Mouse (Mus musculus): ENCODE measurements around the gene Ctsd.
"Not testable (repeated sequence)": the region's sequence is repeated elsewhere in the genome, so short reads cannot be mapped to it uniquely, and the experiment has no call there.

Gene Ctsd

DNA sequence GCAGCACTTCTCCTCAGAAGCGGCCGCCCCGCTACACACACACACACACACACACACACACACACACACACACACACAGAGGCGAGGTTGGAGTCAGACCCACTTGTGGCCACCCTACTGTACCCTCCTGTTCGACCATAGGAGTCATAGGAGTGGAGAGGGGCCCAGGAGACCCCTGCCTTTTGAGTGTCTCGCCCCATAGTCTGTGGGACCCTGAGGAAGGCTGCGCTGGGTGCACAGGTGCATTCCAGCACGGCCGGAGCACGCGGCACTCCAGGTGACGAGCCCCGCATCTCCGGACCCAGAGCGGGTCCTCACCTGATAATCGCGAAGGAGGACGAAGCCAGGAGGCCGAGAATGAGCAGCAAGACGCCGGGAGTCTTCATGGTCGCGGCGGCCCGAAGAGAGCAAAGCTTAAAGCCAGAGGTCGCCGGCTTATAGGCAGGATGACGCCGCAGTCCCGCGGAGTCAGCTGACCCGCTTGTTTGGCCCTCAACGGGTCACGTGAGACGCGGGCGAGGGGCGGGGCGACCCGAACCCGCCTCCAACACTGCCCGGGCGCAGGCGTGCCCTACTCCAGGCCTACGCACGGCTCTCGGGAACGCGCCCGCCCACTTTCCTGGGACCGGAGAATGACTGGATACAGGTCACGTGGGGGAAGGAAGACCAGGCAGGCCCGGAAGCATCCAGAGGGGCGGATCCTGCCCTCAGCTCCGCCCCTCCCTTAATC, at the start of gene Ctsd:
Ctsd (minus strand) TSS at position 620 of the 730 bp plus-strand sequence.
- peak; percentile 98 to 99 for DNase-seq

GRCm38 (mm10) chr7:142437324-142437723, 49.5 kb upstream of the Ctsd start:
- DNase-seq = peak; percentile 69 to 76

DNA sequence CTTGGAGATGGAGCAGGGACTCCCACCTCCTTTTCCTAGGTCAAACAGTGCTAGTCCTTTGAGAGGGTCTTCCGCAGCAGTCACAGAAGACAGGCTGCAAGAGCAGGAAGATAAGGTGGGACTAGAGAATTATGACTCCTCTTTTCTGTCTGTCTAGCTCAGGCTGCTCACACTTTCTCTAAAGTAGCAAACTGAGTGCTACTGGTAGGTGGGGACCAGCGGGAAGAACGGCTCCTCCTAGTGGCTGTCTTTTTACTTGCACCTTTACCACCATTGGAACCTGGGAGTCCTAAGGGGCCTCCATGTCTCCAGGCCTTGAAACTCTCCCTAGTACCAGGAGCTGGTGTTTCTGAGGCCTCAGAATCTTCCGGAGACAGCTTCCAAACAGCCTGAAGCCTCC, 47.7 kb upstream of the Ctsd start:
- DNase-seq = peak; percentile 43 to 79

DNA sequence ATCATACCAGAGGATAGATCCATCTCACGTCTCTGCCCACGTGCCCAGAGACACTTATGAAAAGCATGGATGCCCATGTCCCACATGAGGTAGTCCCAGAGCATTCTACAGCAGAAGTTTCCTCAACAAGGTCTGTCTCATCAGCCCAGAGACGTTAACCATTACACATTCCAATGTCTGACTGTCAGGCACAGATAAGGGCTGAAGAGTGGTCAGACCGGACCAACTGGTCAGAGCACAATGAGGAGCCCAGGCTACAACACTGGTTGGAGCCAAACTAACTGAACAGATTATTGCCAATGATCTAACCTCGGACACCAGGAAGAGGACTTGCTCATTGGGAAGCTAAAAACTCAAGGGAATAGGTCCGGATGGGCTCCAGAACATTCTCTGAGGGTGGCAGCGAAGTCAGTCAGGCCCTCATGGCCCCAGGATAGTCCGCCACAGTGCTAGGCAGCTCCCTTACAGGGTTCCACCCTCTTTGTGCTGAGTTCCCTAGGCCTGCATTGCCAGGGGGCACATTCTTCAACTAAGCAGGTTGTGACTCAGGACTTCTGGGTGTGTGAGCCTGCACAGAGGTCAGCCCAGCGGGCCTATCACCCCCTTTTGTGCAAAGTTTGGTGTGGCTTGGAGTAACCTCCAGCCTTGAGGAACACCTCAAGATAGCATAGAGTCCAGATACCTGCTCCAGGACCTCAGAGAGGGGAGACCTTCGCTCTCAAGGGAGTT, 46.5 kb upstream of the Ctsd start, which contains the start of gene Syt8:
Syt8 (plus strand) TSS at position 714 of the 729 bp plus-strand sequence.
- peak in 1 of 2 experiments; percentile 55 for DNase-seq

DNA sequence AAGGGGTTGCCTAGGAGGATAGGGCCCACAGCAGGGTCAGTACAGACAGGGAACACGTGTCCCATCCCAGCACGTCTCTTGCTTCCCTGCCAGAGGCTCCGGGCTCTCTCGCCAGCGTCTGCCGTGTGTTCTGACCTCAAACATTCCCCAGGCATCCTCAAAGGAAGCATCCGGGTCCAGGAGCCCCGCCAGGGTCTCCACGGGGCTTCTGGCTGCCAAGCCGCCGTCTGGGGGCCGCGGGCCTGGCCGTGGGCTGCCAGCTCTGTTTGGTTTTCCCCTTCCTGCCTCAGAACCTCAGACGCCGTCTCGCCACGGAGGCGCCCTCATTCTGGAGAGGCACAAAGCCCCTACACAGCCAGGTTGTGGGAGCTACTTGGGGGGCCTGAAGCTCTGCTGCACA, 45.8 kb upstream of the Ctsd start:
- DNase-seq = peak in 1 of 2 experiments; percentile 43

DNA sequence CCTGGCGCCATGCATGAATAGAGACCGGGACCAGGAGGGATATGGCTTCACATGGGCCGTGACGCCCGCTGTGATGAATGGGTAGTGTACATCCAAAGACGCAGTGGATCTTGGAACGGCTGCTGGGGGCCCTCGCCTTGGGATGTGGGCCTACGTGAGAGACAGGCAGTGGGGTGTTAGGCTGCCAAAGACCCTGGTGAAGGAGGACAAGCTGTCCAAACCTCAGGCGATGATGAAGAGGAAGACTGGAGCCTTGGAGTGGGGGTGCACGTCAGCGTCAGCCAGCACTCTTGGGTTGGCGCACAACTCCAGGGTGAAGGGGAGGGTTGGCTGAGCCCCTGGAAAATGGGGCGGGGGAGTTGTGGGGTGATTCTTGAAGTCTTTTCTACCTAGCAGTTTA, 43.3 kb upstream of the Ctsd start:
- DNase-seq = peak; percentile 50 to 76

DNA sequence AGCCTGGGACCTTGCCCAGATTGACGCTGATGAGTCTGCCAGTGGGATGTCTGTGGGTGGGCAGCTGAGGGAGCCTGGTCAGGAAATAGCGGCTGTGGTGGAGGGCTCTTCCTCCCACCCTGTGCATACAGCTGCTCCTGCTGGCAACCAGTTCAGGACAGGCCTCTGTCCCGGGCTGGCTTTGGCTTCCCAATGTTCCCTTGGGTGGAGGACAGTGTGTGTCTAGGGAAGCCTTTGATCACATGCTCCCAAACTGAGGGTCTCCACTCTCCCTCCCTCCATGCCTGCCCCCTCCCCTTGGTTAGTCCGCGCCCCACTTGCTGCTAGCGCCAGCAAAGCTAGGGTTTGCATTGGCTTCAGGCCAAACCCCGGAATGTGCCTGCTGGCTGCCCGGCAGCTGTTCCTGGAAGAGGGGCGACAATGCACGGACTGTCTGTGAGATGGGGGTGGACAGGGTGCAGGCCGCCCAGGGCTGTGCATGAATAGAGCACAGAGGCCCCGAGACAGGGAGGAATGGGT, 42.4 kb upstream of the Ctsd start:
- DNase-seq = peak; percentile 78 to 85

DNA sequence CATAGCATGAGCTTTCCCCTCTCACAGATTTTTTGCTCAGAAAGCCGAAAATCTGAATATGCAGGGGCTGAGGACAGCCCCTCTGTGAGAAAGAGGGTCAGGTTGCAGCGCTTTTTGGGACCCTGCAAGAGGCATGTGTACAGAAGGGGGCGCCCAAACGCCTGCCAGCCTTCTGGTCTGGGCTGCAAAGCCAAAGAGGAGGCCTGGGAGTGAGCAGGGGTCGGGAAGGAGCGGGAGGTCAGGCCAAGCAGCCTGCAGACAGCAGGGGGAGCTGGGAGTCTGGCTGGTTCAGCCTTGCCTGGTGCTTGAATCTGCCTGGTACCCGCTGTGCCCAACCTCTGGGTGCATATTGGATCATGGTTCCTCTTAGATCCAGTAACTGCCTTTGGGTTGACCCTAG, 40.4 kb upstream of the Ctsd start:
- peak; percentile 64 to 66 for DNase-seq

DNA sequence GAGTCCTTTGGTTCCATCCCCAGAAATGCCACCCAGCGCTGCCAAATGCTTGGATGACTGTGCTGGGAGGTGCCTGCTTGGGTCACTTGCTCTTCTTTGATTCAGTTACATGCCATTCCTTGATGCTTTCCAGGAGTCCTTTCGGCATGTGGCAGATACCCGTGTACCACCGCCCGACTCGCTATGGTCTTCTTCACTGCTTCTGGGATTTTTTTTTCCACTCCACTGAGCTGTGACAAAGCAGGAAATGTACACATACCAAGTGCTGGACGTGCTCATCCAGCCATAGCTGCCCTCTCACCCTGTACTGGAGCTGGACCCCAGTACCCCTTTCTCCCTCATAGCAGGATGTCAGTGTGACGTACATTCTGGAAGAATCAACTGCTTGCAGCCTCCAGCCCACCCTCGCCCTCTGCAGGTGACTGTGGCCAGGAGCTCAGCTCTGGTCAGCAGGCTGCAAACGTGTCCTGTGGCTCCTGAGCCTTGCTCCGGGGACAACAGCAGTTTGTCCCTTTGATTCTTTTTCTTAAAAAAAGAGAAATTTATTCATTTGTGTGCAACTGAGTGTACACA, 37.9 kb upstream of the Ctsd start:
- no peak for DNase-seq

- no peak for DNase-seq
Observed at GRCm38 (mm10) chr7:142421826-142422225, 34.0 kb upstream of the Ctsd start.

DNA sequence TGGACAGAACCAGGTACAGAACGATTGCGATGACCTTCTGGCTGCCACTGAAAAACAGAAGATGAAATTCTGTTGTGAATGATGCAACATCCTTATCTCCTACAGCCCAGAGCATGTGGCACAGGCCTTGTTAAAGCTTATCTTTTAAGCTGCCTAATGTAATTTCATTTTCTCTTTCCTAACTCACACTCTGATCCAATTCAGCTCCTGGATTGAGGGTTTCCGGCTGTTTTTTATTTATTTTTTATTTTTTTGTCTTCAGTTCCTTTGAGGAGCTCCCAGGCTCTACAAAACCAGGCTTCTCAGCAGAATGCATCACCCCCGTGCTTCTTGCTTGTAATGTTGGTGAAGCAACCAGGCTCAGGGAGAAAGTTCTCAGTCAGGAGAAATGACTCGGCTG, 32.0 kb upstream of the Ctsd start:
- no peak for DNase-seq

- no peak for DNase-seq
Observed at GRCm38 (mm10) chr7:142418679-142419078, 30.8 kb upstream of the Ctsd start.

DNA sequence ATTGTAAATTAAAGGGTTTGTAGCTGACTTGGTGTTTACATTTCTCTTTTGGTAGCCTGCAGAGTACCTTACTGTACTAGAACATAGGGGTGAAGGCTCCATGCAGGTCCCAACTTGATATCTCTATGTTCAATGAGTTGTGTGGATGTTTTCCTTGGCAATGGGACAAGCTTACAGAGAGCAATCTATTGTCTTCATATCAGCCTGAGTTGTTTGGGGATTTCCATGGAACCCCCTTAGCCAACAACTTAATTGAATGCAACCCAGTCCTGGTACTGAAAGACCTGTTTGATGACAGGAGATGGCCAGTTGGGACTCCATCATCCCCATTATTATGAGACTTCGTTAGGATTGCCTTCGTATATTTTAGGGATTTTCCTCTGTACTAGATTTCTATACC, 30.2 kb upstream of the Ctsd start:
- no peak for DNase-seq

- DNase-seq = no peak
Observed at GRCm38 (mm10) chr7:142416225-142416624, 28.4 kb upstream of the Ctsd start.

DNA sequence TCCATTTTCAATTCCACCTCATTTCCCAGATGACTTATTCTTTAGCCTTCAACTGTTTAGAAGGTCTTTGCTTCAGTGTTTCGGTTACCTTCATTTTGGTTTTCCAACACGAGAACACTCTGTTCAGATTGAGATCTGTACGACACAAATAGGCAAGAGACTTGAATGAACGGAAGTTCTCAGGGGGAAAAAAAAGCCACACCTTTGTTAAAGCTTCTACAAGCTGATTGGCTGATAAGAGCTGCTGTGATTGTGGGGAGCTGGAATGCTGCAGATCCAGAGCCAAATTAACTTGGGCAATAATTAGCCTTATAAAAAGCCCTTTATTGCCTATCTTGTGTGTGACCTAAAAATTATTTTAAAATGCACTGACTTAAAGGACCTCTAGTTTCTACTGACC, 27.5 kb upstream of the Ctsd start:
- DNase-seq = no peak

- DNase-seq = no peak
Observed at GRCm38 (mm10) chr7:142413285-142413684, 25.4 kb upstream of the Ctsd start.

DNA sequence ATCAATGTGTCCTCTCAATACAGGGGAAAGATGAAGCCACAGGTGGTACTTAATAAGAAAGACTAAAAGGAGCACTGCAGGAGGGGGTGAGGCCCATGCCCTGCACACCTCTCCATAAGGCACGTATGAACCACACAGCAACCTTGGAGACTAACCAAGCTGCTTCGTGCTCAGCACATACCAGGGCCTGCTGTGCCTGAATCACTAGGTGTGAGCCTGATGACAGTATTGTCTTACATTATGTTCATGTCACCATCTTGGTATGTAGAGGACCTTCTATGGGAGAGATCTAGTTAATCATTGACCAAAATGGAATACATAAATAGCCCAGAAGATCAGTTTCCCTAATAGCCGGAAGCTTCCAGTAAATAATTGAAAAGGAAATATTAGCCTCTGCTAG, 21.8 kb upstream of the Ctsd start:
- DNase-seq = no peak

DNA sequence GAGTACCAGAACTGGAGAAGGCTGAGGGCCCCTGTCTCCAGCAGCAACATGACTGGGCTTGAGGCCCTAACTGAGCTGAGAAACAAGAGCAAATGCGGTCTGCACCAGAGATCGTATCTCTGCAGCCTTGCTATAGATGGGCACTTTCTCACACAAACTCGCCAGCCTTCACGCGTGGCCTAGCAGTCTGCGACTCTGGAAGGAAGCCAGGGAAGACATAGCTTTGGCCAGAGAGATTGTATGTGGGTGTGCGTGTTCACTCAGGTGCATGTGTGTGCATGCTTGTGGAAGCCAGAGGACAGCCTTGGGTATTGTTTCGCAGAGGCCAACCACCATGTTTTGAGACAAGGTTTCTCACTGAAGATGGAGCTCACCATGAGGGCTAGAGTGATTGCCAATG, 20.8 kb upstream of the Ctsd start:
- no peak for DNase-seq

DNA sequence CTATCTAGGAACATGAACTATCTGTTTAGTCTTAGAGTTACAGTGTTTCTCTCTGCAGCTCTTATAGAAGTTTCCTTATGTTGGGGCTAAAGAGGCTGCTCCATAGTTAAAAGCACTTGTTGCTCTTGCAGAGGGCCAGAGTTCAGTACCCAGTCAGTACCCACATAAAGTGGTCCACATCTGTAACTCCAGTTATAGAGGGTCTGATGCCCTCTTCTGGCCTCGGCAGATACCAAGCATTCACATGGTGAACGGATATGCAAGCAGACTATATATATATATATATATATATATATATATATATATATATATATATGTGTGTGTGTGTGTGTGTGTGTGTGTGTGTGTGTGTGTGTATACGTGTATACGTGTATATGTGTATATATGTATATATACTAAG, 20.1 kb upstream of the Ctsd start:
- no peak for DNase-seq

DNA sequence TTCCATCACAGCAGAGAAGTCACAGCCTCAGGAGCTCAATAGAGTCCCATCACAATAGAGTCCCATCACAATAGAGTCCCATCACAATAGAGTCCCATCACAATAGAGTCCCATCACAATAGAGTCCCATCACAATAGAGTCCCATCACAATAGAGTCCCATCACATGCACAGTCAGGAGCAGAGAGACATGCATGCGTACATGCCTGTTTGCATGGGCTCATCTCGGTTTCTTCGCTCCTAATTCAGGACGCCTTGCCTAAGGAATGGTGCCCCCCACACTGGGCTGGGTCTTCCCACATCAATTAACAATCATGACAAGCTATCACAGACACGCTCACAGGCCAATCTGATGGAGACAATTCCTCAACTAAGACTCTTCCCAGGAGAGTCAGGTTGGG, 17.3 kb upstream of the Ctsd start:
- not testable (repeated sequence) for DNase-seq

GRCm38 (mm10) chr7:142403591-142403990, 15.8 kb upstream of the Ctsd start:
- peak in 1 of 2 experiments; percentile 59 for DNase-seq

DNA sequence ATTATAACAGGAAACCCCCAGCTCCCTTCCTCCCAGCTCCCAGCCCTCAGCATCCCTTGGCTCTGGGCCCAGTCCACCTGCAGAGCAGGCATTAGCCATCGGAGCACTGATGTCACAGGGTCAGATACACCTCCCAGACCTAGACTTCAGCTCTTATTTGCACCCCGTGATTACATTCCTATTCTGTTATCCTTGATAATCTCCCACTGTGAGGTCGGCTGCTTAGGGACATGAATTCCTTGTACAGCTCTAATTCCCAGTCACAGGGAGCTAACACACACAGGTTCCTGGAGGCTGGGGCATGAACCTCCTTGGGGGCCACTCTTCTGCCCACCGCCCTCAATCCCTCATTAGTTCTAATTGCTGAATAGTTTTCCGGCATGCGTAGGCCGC, 12.9 kb upstream of the Ctsd start:
- DNase-seq = no peak

DNA sequence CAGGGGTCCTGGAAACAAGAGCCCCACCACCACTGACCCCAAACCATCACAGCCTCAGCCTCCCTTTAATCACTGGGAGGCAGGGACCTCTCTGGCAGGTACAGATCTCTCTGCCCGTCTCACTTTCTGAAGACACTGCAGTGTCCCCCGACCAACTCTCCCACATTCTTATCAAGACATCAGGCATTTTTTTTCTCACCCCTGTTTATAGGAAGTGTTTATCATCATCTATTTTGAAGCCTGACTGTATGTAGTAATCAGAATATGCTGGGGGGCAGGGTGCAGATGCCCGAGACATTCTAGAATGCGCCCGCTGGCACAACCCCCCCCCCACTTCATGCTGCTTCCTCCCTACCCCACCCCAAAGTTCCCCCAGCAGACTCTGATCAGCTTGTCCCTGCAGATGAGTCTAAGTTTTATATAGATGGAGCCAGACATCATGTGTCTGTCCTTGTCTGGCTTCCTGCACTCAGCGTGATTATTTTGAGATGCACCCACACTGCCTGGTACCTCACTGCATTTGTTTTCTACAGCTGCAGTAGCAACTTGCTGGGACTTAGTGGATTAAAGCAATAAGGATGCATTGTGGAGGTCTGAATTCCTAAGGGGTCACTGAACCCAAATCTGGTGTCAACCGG, 12.4 kb upstream of the Ctsd start:
- DNase-seq = no peak

All from lung, postnatal 4 days (tissue).